Mouse (Mus musculus) c-Kit-negative CD71-positive TER-119-positive erythroid progenitor cells, embryonic 14.5 days (primary cell): Measurements from ENCODE around the gene Bdnf.

ENCODE experiments used
- DNase-seq: peaks from one replicate; pipeline ENCODE4 v3.0.0-alpha.2; 2013; ENCODE audit warnings: low read depth, low spot score

Bdnf gene

GRCm38 (mm10) chr2:109674532-109674931 is at the start of gene Bdnf:
TSS of gene Bdnf (plus strand) at chr2:109674700.
- no peak for DNase-seq

GRCm38 (mm10) chr2:109626864-109627263 is 47.6 kb upstream of the Bdnf start:
- no peak for DNase-seq

GRCm38 (mm10) chr2:109673509-109674455 is 718 bp upstream of the Bdnf start:
- no peak for DNase-seq

GRCm38 (mm10) chr2:109675051-109675450 is 551 bp downstream of the Bdnf start:
- no peak for DNase-seq

- no peak for DNase-seq
Measured at GRCm38 (mm10) chr2:109675973-109676617, 1.6 kb downstream of the Bdnf start.

- no peak for DNase-seq
Measured at GRCm38 (mm10) chr2:109676618-109676974, 2.1 kb downstream of the Bdnf start.

- DNase-seq, result no peak
Measured at GRCm38 (mm10) chr2:109677221-109678089, 3.0 kb downstream of the Bdnf start.

GRCm38 (mm10) chr2:109678090-109678409 is 3.5 kb downstream of the Bdnf start:
- DNase-seq, result no peak

- no peak for DNase-seq
Measured at GRCm38 (mm10) chr2:109678454-109678853, 4.0 kb downstream of the Bdnf start.

GRCm38 (mm10) chr2:109679446-109679845 is 4.9 kb downstream of the Bdnf start:
- no peak for DNase-seq

GRCm38 (mm10) chr2:109681071-109681470 is 6.6 kb downstream of the Bdnf start:
- no peak for DNase-seq

- DNase-seq, result no peak
Measured at GRCm38 (mm10) chr2:109688661-109689060, 14.2 kb downstream of the Bdnf start.

- DNase-seq, result no peak
Measured at GRCm38 (mm10) chr2:109692266-109693177, 18.0 kb downstream of the Bdnf start.

- no peak for DNase-seq
Measured at GRCm38 (mm10) chr2:109693178-109694115, 18.9 kb downstream of the Bdnf start.

GRCm38 (mm10) chr2:109694116-109694837 is 19.8 kb downstream of the Bdnf start:
- no peak for DNase-seq

GRCm38 (mm10) chr2:109694838-109695225 is 20.3 kb downstream of the Bdnf start:
- DNase-seq, result no peak

- no peak for DNase-seq
Measured at GRCm38 (mm10) chr2:109697151-109697550, 22.7 kb downstream of the Bdnf start.

GRCm38 (mm10) chr2:109700291-109700690 is 25.8 kb downstream of the Bdnf start:
- no peak for DNase-seq

- DNase-seq, result no peak
Measured at GRCm38 (mm10) chr2:109703588-109703987, 29.1 kb downstream of the Bdnf start.
